Mouse (Mus musculus) left cerebral cortex, postnatal 4 days (tissue): ENCODE data around the gene Creb3l1. TPM values are rescaled to one million over a fixed set of nuclear protein-coding genes. Genes with fewer than 3 reads are reported as not detected.

Experiments
- DNase-seq: peaks from one replicate; pipeline ENCODE4 v3.0.0-alpha.2; 2022
- intact Hi-C: fragments of 180-260 bp; cut with DNase I; formaldehyde crosslinking; loops from one replicate; pipeline ENCODE4 v1.15.1; 2025
- total RNA-seq, 2 experiments: library from RNA; stranded (reverse); gene quantifications; 2 replicates each; pipeline ENCODE4 v1.2.3; 2021

Creb3l1 gene
- 10 to 100 TPM; 10.3 to 12.4 TPM for total RNA-seq

- DNase-seq: peak; percentile 62
- intact Hi-C loops: no loop called here
Measured at GRCm38 (mm10) chr2:92024274-92024672, at the start of gene Creb3l1. Gene Creb3l1, minus strand, starts transcription at chr2:92024502.

- DNase-seq: no peak
- intact Hi-C loops: no loop called here
Measured at GRCm38 (mm10) chr2:92071143-92071542, 46.8 kb upstream of the Creb3l1 start.

DNA sequence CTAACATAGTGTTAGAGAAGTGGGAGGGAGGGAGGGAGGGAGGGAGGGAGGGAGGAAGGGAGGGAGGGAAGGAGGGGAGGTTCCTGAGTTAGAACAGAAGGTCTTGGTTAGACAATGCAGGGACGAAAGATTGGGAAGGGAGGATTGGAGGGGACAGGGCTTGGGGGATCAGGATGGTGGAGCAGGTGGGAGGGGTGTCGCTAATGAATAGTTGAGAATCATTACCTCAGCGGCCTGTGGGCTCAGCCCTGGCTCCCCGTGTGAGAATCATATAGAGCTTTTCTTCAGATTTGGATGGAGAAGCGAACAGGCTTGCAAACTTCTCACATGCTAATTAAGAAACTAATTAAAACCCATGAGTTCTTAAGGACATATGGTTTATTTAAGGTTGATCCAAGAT lies 45.3 kb upstream of the Creb3l1 start:
- intact Hi-C loops: no loop called here

GRCm38 (mm10) chr2:92067600-92067999 lies 43.3 kb upstream of the Creb3l1 start:
- intact Hi-C loops: no loop called here
- DNase-seq: no peak

More for the DNA sequence above, 45.3 kb upstream of the Creb3l1 start:
- no peak for DNase-seq

GRCm38 (mm10) chr2:92066899-92067298 lies 42.6 kb upstream of the Creb3l1 start:
- no peak for DNase-seq
- intact Hi-C loops: no loop called here

DNA sequence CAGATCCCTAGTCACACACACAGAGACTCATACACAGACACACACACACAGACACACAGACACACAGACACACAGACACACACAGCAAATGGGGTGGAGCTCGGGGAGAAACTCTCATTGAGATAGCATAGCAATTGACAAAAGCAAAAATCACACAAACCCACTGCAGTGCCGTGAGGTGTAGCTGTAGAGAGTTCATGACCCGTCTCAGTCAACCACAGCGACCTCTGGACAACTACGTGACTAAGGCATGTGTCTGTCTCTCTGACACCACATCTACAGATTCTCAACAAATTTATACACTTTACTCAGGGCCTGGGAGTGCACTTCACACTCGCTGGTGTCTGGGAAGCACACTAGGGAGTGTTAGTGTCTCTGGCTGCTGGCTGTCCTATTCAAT lies 41.6 kb upstream of the Creb3l1 start:
- no peak for DNase-seq
- intact Hi-C loops: no loop called here

DNA sequence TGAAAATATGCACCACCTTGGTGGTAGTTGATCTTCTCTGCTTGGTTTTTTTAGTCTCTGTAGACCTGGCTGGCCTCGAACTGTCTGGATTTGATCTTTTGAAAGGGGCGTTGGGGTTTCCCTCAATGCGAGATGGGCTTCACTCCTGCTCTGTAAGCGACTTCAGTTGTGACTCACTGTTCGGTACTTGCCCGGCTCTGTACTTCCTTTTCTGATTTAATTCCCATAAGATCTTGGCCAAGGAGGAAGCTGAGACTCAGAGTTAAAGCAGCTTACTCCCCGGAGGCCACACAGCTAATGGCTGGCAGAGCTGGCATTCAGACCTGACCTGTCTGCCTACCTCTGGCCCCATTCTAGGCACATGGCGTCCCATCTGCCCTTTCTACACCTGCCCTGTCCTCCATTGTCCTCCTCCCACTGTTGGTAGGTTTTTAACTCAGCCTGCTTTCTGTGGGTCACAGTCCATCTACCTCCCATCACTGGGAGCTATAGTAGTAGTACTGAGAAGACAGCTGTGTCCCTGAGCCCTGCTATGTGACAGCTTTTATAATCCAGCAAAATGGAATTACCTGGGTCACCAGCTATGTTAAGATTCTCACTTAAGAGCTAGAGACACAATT lies 41.1 kb upstream of the Creb3l1 start:
- DNase-seq: no peak
- intact Hi-C loops: no loop called here

GRCm38 (mm10) chr2:92063106-92063505 lies 38.8 kb upstream of the Creb3l1 start:
- DNase-seq: no peak
- intact Hi-C loops: no loop called here

GRCm38 (mm10) chr2:92061337-92061736 lies 37.0 kb upstream of the Creb3l1 start:
- intact Hi-C loops: no loop called here
- DNase-seq: no peak

GRCm38 (mm10) chr2:92060291-92060690 lies 36.0 kb upstream of the Creb3l1 start:
- intact Hi-C loops: no loop called here
- no peak for DNase-seq

DNA sequence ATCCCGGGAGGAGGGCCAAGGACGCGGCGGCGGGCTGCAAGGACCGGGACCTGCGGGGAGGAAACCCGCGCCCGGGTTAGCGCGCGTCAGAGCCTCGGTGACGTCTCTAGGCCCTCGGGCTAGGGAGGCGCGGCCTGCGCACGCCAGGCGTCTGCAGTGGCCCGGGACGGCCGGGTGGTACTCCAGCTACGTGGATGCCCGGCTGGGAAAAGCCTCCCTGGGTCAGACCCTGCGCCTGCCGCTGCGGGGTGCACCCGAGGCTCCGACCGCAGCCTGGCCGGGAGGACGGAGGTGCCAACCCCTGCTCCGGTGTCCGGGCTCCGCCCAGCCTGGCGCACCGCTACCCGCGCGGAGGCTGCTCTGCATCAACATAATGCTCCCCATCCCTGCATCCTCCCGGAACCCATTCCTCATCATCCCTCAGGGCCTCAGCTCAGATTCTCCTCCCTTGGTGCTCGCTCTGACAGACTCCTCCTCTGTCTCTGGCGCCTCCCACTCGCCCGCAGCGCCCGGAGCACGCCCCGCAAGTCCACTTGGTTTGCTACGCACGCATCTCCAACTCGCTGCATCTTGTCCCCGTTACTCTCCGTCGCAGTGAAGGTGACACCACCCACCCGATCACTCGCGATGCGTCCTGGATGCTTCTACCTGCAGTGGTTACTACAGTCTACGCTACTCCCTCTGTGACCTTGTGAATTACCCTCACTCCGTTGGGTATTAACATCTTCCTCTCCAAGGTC lies 35.3 kb upstream of the Creb3l1 start:
- intact Hi-C loops: loop anchor here (2.0 to 5.0 kb wide), 2 partner anchors 72 to 123 kb away; no protein-coding TSS in a partner anchor
- peak; percentile 65 for DNase-seq

DNA sequence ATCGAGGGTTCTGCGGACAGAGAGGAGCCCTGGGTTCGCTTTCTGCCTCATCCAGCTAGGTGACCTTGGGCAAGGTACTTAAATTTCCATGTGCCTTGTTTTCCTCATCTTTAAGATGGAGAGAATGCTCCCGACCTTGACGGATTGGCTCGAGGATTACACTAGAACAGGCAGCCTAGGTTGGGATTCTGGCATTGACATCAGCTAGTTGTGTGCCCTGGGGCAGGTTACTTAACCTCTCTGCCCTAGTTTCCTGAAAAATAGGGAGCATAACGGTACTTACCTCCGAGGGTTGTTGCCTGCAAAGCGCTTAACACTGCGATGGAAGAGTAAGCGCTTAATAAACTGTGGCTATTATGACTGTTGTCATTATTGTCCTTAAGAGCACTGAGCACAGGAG lies 34.6 kb upstream of the Creb3l1 start:
- no peak for DNase-seq
- intact Hi-C loops: loop anchor here (2.0 to 5.0 kb wide), 2 partner anchors 72 to 124 kb away; no protein-coding TSS in a partner anchor

DNA sequence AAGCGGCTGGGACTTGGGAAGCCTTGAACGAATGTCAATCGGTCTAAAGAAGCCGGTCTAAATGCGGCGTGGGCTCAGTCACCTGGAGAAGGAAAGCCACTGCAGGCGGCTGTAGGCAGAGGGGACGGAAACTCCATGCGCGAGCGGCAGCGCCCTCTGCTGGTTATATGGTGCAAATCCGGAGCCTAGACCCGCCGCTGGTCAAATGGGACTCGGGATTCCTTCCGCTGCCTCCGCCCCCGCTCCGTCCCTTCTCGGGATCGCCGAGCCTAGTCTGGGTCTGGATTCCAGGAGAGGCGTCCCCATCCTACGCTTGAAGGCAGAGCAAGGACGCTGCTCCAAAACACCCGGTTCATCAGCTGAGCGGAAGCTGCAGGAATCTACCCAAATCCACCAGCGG lies 34.2 kb upstream of the Creb3l1 start:
- intact Hi-C loops: loop anchor here (2.0 to 5.0 kb wide), 2 partner anchors 71 to 124 kb away; no protein-coding TSS in a partner anchor
- peak; percentile 94 for DNase-seq

GRCm38 (mm10) chr2:92056760-92057159 lies 32.5 kb upstream of the Creb3l1 start:
- intact Hi-C loops: loop anchor here (2.0 to 5.0 kb wide), 2 partner anchors 50 to 69 kb away; no protein-coding TSS in a partner anchor
- no peak for DNase-seq

DNA sequence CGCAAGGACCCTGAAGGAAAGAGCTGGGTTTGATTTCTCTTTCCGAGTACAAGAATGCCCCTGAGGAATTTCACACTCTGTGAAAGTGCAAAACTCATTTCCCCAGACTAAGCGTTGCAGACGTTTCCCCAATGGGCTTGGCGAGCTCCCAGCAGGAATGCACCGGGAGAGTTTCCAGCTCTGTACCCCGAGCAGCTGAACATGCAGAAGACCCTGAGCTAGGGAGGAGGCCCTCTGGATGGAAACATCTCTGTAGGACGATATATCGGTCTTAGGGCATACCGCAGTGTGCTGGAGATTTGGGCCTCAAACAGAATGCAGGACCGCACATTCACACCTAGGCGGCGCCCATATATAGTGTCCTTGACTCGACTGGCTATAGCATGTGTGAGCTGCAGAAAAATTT lies 31.5 kb upstream of the Creb3l1 start:
- DNase-seq: peak; percentile 59
- intact Hi-C loops: loop anchor here (2.0 to 5.0 kb wide), 2 partner anchors 49 to 69 kb away; no protein-coding TSS in a partner anchor

GRCm38 (mm10) chr2:92055101-92055813 lies 31.0 kb upstream of the Creb3l1 start:
- peak; percentile 88 for DNase-seq

GRCm38 (mm10) chr2:92052754-92053153 lies 28.5 kb upstream of the Creb3l1 start:
- no peak for DNase-seq
- intact Hi-C loops: no loop called here

More at GRCm38 (mm10) chr2:92055101-92055813, 31.0 kb upstream of the Creb3l1 start:
- intact Hi-C loops: loop anchor here (5.0 kb wide), 1 partner anchor 68 kb away; no protein-coding TSS in a partner anchor

- DNase-seq: no peak
- intact Hi-C loops: no loop called here
Measured at GRCm38 (mm10) chr2:92052188-92052587, 27.9 kb upstream of the Creb3l1 start.

DNA sequence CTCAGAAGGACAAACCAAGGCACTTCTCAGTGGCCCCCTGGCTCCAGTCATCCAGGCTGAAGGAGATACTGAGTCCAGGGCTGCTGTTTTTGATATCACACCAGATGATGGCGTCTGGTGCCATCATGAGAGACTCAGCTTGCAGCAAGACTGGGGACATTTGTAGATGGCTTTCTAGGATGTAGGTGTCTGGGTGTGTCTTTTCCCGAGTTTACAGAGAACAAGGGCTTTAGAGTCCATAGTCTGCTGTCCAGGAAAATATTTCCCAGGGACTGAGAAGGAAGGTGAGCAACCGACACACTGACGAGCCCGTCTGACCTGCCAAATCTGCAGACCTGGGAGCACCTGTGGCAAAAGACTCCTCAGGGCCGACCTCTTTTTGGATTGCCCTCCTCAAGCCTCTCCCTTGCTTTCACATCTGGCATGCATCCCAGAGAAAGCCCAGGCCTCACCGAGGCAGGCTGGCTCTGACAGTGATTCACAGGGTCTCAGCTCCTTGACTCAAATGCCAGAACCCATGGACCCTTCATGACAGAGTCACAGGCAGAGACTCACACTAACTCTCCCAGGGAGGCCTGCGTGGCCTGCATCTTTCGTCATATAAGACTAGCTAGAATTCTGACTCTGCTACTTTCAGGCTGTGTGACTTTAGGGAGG lies 23.9 kb upstream of the Creb3l1 start:
- DNase-seq: no peak
- intact Hi-C loops: no loop called here

GRCm38 (mm10) chr2:92047601-92048000 lies 23.3 kb upstream of the Creb3l1 start:
- intact Hi-C loops: no loop called here
- DNase-seq: no peak

DNA sequence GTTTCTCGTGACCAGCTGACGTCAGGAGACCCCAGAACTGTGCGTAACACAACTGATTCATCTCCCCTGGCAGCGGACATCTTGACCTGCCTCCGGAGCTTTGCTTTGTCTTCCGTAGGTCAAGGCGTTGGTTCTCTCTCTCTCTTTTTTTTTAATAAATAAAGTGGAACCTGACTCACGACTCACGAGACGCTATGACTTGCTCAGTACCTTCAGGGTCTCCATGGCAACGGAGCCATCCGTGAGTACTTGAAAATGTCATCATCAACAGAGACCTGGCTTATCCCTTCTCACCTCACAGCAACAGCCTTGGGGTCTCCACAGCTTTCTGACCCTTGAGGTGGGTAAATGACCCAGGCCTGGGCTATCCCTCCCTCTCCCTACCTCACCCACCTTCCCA lies 19.0 kb upstream of the Creb3l1 start:
- intact Hi-C loops: no loop called here
- no peak for DNase-seq
